Mouse (Mus musculus): ENCODE results near the gene Mblac2. TPM values are rescaled to one million over a fixed set of nuclear protein-coding genes. Genes with fewer than 3 reads are reported as not detected.

Mblac2 gene
- total RNA-seq, 2 experiments from 2014 or later, result 2.3 to 3.8 TPM

- ATAC-seq (replicated peaks; ENCODE audit: poor library complexity), result peak; percentile 88
These were observed 90.0 kb downstream of the Mblac2 start for GRCm38 (mm10) chr13:81801121-81801520.

Other genes with a start within 250 kb of the Mblac2 start
- not detected in 2 replicates for gene Adgrv1, start 78.2 kb upstream of the Mblac2 start, total RNA-seq (2015)
- not detected in 2 replicates for gene Adgrv1, start 78.2 kb upstream of the Mblac2 start, total RNA-seq (2017)
- 21.0 and 24.8 TPM in 2 replicates for gene Lysmd3, start 53.7 kb upstream of the Mblac2 start, total RNA-seq (2015)
- 13.5 and 17.7 TPM in 2 replicates for gene Lysmd3, start 53.7 kb upstream of the Mblac2 start, total RNA-seq (2017)
- 12.6 and 17.9 TPM in 2 replicates for gene Polr3g, start 328 bp upstream of the Mblac2 start, total RNA-seq (2015)
- 24.9 and 34.4 TPM in 2 replicates for gene Polr3g, start 328 bp upstream of the Mblac2 start, total RNA-seq (2017)
- gene Cetn3, start 71.7 kb downstream of the Mblac2 start, total RNA-seq (2015), result 207 and 221 TPM in 2 replicates
- gene Cetn3, start 71.7 kb downstream of the Mblac2 start, total RNA-seq (2017), result 388 and 505 TPM in 2 replicates